Mouse (Mus musculus): ENCODE data around the gene Kbtbd12. TPM values are rescaled to one million over a fixed set of nuclear protein-coding genes. Genes with fewer than 3 reads are reported as not detected.

The Kbtbd12 gene
- polyA plus RNA-seq (2015; fragmentation: Nextera tagmentation; extraction: Ambion mirVana): 0.82 and 1.5 TPM in 2 replicates

DNA sequence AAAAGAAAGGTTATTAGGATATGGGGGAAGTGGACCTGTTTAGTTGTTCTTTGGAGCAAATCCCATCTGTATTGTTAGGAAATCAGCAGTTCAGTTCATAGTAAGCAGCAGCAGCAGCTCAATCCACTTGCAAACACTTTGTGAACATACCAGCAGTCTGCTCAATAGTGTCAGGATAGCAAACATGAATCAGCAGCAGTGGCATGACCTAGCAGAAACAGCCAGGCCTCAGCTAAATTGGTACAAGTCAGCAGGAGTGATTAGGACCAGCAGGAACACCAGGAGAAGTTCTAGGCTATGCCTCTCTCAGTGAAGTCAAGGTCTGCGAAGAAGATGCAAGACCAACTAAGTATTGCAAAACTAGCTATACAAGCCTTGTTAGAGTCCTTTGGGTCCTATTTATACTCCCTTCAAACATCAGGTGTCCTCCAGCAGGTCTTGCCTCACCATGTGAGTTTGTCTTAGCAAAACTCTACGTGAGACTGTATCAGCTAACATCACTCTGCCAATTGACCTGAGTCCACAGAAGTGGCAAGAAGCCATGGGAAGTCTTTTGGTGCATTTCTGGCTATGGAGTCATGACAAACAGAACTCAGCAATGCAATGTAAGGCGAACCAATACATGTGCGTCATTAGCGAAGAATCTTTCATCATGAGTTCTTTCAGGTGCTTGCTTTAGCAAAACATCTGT lies at the start of gene Kbtbd12:
TSS of gene Kbtbd12 (minus strand) at position 340 of the 691 bp plus-strand sequence.
- H3K4me2 ChIP-seq: peak within 1 kb of the TSS; percentile 61
- peak; percentile 83 for ATAC-seq (ENCODE audit: insufficient read depth)
- no peaks in the 10 kb centered on the region for H3K36me3 ChIP-seq (replicated peaks)
- 0 out of 2 replicates have a peak, but pooled peaks cover 8% of the 10 kb centered on the region for H3K9me3 ChIP-seq (replicated peaks)
- WGBS (ENCODE audit: insufficient replicate concordance): 89% methylated on average over 5 of the region's 5 CpGs
- H3K27ac ChIP-seq (replicated peaks): peak within 1 kb of the TSS; percentile 92
- H3K9ac ChIP-seq: peak within 1 kb of the TSS; percentile 37; the same call in 1 of the 2 replicates
- peak within 1 kb of the TSS; percentile 26 for H3K4me3 ChIP-seq (replicated peaks)
- H3K27me3 ChIP-seq: no peaks in the 10 kb centered on the region
- H3K4me1 ChIP-seq (replicated peaks): peaks cover 78% of the 10 kb centered on the region

DNA sequence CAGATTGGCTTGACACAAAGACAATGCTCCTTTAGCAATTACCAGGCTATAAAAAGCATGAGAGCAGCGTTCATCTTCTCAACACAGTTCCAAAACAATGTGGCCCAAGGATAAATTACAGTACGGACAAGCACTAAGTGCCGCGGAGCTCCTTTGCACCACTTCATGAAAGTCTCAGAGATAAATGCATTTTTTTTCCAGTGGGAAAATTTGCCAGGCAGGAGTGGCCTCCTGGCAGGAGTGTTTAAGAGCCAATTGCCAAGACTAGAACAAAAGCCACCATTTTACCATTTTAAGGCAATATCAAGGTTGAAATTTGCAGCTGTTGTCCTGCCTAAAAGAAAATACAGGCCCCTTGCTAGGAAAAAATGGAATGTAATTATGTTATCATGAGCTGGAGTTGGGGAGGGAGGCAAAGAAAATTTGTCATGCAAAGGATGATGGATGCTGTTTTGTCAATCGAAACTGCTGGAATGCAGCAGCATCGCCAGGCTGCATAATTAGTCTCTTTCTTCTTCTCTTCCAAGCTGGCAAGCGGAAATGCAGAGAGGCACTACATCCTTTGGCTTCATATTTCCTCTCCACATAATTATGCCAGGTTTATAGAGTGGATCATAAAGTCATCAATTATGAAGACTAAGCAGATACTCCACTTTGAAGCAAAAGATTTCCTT lies 45.8 kb upstream of the Kbtbd12 start:
- H3K9me3 ChIP-seq (replicated peaks): no peaks in the 10 kb centered on the region
- ATAC-seq (ENCODE audit: insufficient read depth): no peak
- no peak overlapping the region for H3K4me2 ChIP-seq
- no peak overlapping the region for H3K4me3 ChIP-seq (replicated peaks)
- H3K4me1 ChIP-seq (replicated peaks): 0 out of 2 replicates have a peak, but pooled peaks cover 4% of the 10 kb centered on the region
- H3K36me3 ChIP-seq (replicated peaks): no peaks in the 10 kb centered on the region
- H3K27me3 ChIP-seq: peaks cover 19% of the 10 kb centered on the region; the same call in 1 of the 2 replicates
- 63% methylated on average over 7 of the region's 7 CpGs for WGBS (ENCODE audit: insufficient replicate concordance)
- H3K9ac ChIP-seq: no peak overlapping the region
- no peak overlapping the region for H3K27ac ChIP-seq (replicated peaks)

DNA sequence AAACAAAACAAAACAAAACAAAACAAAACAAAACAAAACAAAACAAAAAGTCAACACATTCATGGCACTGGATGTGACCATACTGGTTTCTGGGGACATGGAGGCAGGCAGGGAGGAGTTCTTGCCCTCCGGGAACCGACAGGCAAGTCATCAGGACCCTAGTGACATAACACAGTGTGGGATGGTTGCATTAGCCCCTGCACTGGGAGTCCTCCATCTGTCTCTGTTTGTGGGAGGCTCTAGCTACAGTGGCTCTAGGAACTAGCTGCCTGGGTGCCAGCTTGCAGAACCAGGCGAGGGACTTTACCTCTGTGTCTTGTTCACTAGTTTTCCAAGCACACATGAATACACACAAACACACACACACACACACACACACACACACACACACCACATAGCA lies 43.3 kb upstream of the Kbtbd12 start:
- Histone ChIP-seq H3K27me3 (peaks cover 19% of the 10 kb centered on the region; the same call in 1 of the 2 replicates), H3K9ac (no peak overlapping the region), H3K9me3 (replicated peaks) (no peaks in the 10 kb centered on the region), H3K4me3 (replicated peaks) (no peak overlapping the region), H3K4me1 (replicated peaks) (peaks cover 5% of the 10 kb centered on the region; the same call in 1 of the 2 replicates), H3K4me2 (no peak overlapping the region), H3K27ac (replicated peaks) (no peak overlapping the region), H3K36me3 (replicated peaks) (no peaks in the 10 kb centered on the region)
- ATAC-seq (ENCODE audit: insufficient read depth): no peak
- 63% methylated on average over 3 of the region's 3 CpGs for WGBS (ENCODE audit: insufficient replicate concordance)

DNA sequence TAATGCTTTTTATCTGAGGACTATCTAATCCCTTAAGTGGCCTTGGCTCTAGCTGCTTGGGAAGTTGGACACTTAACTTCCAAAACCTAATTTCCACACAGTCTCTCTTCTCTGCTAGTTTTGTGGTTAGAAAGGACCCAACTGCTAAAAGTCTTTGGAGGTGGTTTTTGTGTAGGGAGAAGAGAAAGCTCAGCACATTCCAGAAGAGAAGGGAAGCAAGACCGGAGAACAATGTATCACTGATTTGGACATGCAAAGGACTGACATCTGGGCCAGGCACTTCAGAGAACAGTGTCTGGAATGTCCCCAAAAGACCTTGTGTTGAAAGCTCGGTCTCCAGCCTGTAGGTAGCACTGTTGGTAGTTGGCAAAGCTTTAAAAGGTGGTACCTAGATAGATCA lies 40.0 kb upstream of the Kbtbd12 start:
- Histone ChIP-seq H3K9ac (no peak overlapping the region), H3K4me1 (replicated peaks) (peaks cover 5% of the 10 kb centered on the region; the same call in 1 of the 2 replicates), H3K27me3 (0 out of 2 replicates have a peak, but pooled peaks cover 11% of the 10 kb centered on the region), H3K4me2 (no peak overlapping the region), H3K4me3 (replicated peaks) (no peak overlapping the region), H3K36me3 (replicated peaks) (no peaks in the 10 kb centered on the region), H3K27ac (replicated peaks) (no peak overlapping the region), H3K9me3 (replicated peaks) (no peaks in the 10 kb centered on the region)
- no peak for ATAC-seq (ENCODE audit: insufficient read depth)
- 47% methylated on average over 2 of the region's 2 CpGs for WGBS (ENCODE audit: insufficient replicate concordance)

DNA sequence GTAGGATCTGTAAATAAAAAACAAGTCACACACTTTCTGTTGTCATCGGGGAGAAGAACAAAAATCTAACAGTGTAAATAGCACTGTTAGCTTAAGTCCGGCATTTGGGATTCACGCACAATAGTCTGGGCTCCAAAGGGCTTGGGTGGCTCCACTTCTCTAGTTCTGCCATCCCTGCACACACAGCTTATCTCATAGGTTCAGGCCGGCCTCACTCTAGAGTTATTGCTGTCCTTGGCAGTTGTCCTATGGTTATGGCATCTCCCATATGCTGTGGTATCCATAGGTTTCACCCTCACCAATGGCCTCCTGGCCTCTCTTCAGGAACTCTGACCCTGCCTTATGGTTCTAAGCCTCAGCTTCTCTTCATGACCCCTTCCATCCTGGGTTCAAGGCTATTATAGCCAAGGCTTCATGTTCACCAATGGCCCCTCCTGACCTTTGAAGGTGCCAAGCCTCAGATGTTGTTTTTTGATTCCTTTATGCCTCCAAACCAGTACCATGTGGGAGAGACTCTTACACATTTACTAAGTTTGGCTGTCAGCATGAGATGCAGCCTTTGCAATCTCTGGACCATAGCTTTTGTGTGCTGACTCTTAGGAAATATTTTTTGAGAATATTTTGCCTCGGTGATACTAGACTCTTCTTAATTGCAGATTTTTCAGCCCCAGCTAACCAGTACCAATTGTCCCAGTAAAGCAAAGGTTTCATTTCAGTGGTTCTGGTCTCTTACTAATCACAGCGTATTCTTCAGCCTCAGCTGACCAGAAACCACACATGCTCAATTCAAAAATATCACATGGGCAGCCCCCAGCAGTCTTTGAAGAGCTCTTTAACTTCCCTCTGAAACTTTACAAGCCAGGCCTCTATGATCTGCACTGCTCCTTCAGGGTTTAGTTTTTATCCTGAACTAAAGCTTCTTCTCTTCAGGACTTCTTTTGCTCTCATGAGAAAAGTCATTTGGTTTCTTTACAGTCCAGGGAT lies 39.3 kb upstream of the Kbtbd12 start:
- Histone ChIP-seq H3K4me3 (replicated peaks) (no peak overlapping the region), H3K9ac (no peak overlapping the region), H3K9me3 (replicated peaks) (no peaks in the 10 kb centered on the region), H3K36me3 (replicated peaks) (no peaks in the 10 kb centered on the region), H3K27ac (replicated peaks) (no peak overlapping the region), H3K4me2 (no peak overlapping the region), H3K27me3 (0 out of 2 replicates have a peak, but pooled peaks cover 4% of the 10 kb centered on the region), H3K4me1 (replicated peaks) (peaks cover 5% of the 10 kb centered on the region; the same call in 1 of the 2 replicates)
- ATAC-seq (ENCODE audit: insufficient read depth): no peak
- 64% methylated on average over 6 of the region's 6 CpGs for WGBS (ENCODE audit: insufficient replicate concordance)

DNA sequence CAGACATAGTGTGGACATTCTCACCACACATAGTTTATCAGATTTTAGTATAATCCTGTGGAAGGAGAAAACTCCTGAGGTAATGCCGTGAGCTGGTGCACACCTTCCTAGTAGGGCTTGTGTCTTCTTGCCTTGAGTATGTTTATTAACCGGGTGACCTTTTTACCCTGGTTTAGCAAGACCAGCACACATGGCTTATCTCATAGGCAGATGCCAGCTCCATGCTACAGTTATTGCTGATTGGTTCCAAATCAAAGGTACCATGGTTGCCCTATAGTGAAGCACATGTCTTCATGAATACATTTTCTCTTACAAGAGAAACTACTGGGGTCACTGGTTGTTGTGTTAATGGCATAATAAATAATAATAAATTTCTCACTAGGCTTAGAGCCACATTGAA lies 38.1 kb upstream of the Kbtbd12 start:
- Histone ChIP-seq H3K4me1 (replicated peaks) (peaks cover 5% of the 10 kb centered on the region; the same call in 1 of the 2 replicates), H3K9me3 (replicated peaks) (no peaks in the 10 kb centered on the region), H3K4me2 (no peak overlapping the region), H3K4me3 (replicated peaks) (no peak overlapping the region), H3K27ac (replicated peaks) (no peak overlapping the region), H3K36me3 (replicated peaks) (no peaks in the 10 kb centered on the region), H3K9ac (no peak overlapping the region), H3K27me3 (no peaks in the 10 kb centered on the region)
- ATAC-seq (ENCODE audit: insufficient read depth): no peak
- 66% methylated on average over 2 of the region's 2 CpGs for WGBS (ENCODE audit: insufficient replicate concordance)

DNA sequence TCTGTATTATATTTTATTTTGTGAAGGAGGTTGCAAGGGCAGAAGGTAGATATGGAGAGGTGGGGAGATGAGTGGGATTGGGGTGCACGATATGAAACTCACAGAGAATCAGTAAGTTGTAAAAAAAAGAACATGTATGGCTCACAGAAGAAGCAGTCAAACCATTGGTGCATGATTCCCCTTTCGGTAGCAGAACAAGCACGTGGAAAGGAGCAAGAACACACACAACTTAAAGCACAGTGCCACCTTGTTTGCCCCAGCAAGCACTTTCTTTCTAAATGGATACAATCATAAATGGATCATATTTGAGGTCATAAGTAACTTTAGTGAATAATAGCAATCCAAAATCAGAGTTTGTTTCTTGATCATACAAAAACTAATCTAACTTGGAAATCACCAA lies 24.5 kb upstream of the Kbtbd12 start:
- H3K4me1 ChIP-seq (replicated peaks): no peaks in the 10 kb centered on the region
- 66% methylated on average over 3 of the region's 3 CpGs for WGBS (ENCODE audit: insufficient replicate concordance)
- H3K4me3 ChIP-seq (replicated peaks): no peak overlapping the region
- peaks cover 24% of the 10 kb centered on the region; the same call in 1 of the 2 replicates for H3K27me3 ChIP-seq
- H3K36me3 ChIP-seq (replicated peaks): no peaks in the 10 kb centered on the region
- H3K27ac ChIP-seq (replicated peaks): no peak overlapping the region
- H3K4me2 ChIP-seq: no peak overlapping the region
- H3K9ac ChIP-seq: no peak overlapping the region
- H3K9me3 ChIP-seq (replicated peaks): no peaks in the 10 kb centered on the region
- ATAC-seq (ENCODE audit: insufficient read depth): no peak

DNA sequence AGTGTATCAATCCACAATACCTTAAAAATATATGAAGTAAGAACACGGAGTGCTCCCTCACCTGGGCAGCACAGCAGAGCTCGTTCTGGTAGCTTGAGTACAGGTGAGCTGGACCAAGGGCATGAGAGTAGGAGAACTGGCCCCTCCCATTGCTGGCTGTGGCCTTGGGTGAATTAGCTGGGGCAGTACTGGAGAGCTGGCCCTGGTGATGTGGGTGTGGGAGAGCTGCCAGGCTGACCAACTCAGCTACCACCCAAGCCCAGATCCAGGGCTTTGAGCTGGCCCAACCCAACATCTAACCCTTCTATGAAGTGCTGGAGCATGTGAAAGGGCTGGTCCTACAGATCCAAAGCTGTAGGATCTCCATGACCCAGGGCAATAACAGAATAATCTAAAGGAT lies 23.9 kb upstream of the Kbtbd12 start:
- Histone ChIP-seq H3K27ac (replicated peaks) (no peak overlapping the region), H3K36me3 (replicated peaks) (no peaks in the 10 kb centered on the region), H3K27me3 (peaks cover 24% of the 10 kb centered on the region; the same call in 1 of the 2 replicates), H3K4me1 (replicated peaks) (no peaks in the 10 kb centered on the region), H3K9ac (no peak overlapping the region), H3K4me2 (no peak overlapping the region), H3K4me3 (replicated peaks) (no peak overlapping the region), H3K9me3 (replicated peaks) (no peaks in the 10 kb centered on the region)
- 65% methylated on average over 2 of the region's 2 CpGs for whole genome bisulfite sequencing (ENCODE audit: insufficient replicate concordance)
- ATAC-seq (ENCODE audit: insufficient read depth): no peak

DNA sequence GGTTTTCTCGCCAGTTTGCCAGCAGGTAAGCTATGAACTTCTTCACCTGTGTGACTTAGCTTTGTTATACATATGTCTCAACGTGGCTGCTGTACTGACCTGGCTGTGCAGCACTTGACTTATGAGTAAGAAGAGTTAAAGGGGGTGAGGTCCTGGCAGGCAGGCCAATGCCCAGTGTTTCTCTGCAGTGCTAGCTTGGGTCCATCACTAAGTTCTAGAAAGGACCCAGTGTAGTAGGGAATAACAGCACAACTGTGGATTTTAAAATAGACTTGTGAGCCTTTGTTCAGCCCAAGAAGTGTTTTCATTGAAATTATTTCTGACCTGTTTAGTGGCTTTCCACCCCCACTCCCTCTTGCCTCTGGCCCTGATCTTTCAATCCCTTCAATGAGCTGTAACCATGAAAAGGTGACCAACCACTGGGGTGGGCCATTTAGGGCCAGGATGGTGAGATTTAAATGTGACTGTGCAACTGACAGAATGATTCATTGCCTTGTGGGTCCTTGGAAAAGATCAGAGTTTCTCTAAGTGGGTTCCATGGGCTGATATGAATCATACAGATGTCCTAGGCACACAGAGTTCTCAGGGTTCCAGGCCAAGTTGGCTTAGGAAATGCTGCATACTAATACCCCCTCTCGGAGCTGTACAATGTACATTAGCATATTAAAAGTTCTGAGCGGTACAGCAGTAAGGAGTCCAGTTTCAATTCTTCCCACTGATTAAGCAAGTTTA lies 10.0 kb upstream of the Kbtbd12 start:
- H3K36me3 ChIP-seq (replicated peaks): no peaks in the 10 kb centered on the region
- H3K27ac ChIP-seq (replicated peaks): no peak overlapping the region
- WGBS (ENCODE audit: insufficient replicate concordance): 72% methylated on average over 4 of the region's 4 CpGs
- no peaks in the 10 kb centered on the region; the same call in 1 of the 2 replicates for H3K4me1 ChIP-seq (replicated peaks)
- no peaks in the 10 kb centered on the region for H3K9me3 ChIP-seq (replicated peaks)
- ATAC-seq (ENCODE audit: insufficient read depth): no peak
- peaks cover 5% of the 10 kb centered on the region; the same call in 1 of the 2 replicates for H3K27me3 ChIP-seq
- no peak overlapping the region for H3K4me2 ChIP-seq
- H3K4me3 ChIP-seq (replicated peaks): no peak overlapping the region
- no peak overlapping the region for H3K9ac ChIP-seq

DNA sequence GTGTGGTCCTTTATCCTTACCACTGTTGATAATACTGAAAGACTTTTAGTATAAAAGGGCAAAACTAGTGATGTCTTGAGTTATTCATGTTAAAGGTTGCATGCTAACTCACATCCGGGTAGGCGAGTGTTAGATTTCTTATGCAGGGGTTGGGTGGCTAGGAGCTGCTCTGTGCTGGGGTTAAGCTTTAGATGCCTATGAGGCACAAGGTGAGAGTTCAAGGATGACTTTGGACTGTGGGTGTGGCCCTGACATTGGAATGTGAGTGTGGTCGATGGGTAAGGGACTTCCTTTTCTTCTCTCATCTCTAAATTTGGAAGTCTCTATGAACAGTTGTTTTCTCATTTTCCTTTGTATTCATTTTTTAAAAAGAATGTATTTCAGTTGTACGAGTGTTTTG lies 7.0 kb upstream of the Kbtbd12 start:
- H3K4me3 ChIP-seq (replicated peaks): no peak overlapping the region
- WGBS (ENCODE audit: insufficient replicate concordance): 58% methylated on average over 4 of the region's 4 CpGs
- H3K4me2 ChIP-seq: no peak overlapping the region
- H3K9me3 ChIP-seq (replicated peaks): no peaks in the 10 kb centered on the region
- peaks cover 18% of the 10 kb centered on the region for H3K4me1 ChIP-seq (replicated peaks)
- no peaks in the 10 kb centered on the region for H3K36me3 ChIP-seq (replicated peaks)
- H3K27ac ChIP-seq (replicated peaks): no peak overlapping the region
- ATAC-seq (ENCODE audit: insufficient read depth): no peak
- no peak overlapping the region for H3K9ac ChIP-seq
- peaks cover under 1% of the 10 kb centered on the region; the same call in 1 of the 2 replicates for H3K27me3 ChIP-seq
